Mouse (Mus musculus): Measurements from ENCODE around the gene Vmn2r38. TPM values are rescaled to one million over a fixed set of nuclear protein-coding genes. Genes with fewer than 3 reads are reported as not detected.
"Not testable (repeated sequence)": the region's sequence is repeated elsewhere in the genome, so short reads cannot be mapped to it uniquely, and the experiment has no call there.

Gene Vmn2r38
- not detected in 2 replicates for polyA plus RNA-seq (2015; fragmentation: Nextera tagmentation; extraction: Ambion mirVana)

DNA sequence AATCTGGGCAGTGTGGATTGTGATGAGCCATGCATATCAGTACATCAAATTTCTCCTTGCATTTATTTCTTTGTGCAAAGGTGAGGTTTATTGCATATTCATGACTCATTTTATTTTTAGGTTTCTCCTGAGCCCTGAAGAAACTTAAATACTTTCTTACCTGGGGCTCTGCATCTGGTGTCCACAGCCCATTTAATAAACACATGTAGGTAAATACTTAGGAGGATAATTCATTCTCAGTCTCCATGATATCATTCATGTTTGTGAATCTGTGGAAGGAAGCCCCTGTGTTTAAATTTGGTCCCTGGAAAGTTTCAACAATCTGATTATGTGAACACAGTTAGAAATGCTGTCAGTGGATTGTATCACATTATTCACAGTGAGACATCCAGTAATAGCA, at the start of gene Vmn2r38:
TSS of gene Vmn2r38 (minus strand) at position 101 of the 400 bp plus-strand sequence.
- DNase-seq (ENCODE audit: low spot score): not testable (repeated sequence)

DNA sequence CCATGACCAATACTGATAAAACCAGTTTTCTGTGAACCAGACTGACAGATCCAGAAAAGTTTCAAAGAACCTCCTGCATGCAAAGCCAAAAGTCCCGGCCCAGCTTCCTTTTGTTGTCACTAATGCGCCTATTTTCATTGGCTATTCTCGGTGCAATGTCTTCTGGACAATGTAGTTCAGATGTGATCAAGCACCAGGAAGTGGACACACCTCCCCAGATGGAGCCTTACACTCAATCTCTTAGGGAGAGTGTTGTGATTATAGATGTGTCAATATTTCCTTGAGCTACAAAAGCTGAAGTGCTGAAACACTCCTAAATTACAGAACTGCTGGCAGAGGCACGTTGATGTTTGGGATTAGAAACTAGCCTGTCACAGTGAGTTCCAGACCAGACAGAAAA, 32.3 kb downstream of the Vmn2r38 start:
- not testable (repeated sequence) for DNase-seq (ENCODE audit: low spot score)

DNA sequence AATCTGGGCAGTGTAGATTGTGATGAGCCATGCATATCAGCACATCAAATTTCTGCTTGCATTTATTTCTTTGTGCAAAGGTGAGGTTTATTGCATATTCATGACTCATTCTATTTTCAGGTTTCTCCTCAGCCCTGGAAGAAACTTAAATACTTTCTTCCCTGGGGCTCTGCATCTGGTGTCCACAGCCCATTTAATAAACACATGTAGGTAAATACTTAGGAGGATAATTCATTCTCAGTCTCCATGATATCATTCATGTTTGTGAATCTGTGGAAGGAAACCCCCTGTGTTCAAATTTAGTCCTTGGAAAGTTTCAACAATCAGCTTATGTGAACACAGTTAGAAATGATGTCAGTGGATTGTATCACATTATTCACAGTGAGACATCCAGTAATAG, 67.0 kb downstream of the Vmn2r38 start, which contains the start of gene Vmn2r39:
TSS of gene Vmn2r39 (minus strand) at position 101 of the 400 bp plus-strand sequence.
- not testable (repeated sequence) for DNase-seq (ENCODE audit: low spot score)

Other genes starting within 250 kb of the Vmn2r38 start
- not detected in 2 replicates for gene Vmn2r40, start 166.4 kb downstream of the Vmn2r38 start, polyA plus RNA-seq (2015; fragmentation: Nextera tagmentation; extraction: Ambion mirVana)
- not detected in 2 replicates for gene Vmn2r39, start 67.1 kb downstream of the Vmn2r38 start, polyA plus RNA-seq (2015; fragmentation: Nextera tagmentation; extraction: Ambion mirVana)
- gene Vmn2r37, start 125.8 kb upstream of the Vmn2r38 start, polyA plus RNA-seq (2015; fragmentation: Nextera tagmentation; extraction: Ambion mirVana): not detected in 2 replicates

All from thymus, postnatal 0 days (tissue).